ENCODE assay signal across 9 mouse cellular contexts in the genomic region with DNA sequence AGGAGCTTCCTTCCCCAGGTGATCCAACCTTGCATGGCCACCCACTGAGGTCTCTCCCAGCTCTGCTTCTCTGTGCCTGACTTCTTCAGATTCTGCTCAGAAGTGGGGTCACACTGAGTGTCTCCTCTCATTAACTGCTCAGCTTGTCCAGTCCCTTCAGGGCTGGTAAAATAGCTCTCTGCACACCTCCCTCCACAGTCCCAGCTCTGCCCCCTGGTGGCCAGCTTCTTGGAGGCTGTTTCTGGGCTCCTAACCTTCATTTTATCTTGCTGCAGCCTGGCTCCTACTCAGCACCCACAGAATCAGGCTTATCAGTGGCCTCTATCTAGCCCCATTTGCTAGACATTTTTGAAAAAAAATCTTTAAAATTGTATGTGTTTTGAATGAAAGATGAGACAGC. TPM values are rescaled to one million over a fixed set of nuclear protein-coding genes. Genes with fewer than 3 reads are reported as not detected.
A peak's percentile ranks its signal among the peaks of the same experiment; 100 is the strongest.
DNase-seq lines count a peak whose midpoint lies in the region; ATAC-seq lines count a peak whose summit lies in the region.
"Had no signal": no experiment of that assay in that cellular context is flagged by ENCODE, and none has a peak within 500 bp of the region (broad histone marks: within the 10 kb centered on the region; RNA-seq: fewer than 3 reads in every experiment).

No protein-coding gene starts in this region.

- H3K36me3 ChIP-seq in liver, embryonic 13.5 days = no peaks in the 10 kb centered on the region

- H3K27me3 ChIP-seq in liver, embryonic 13.5 days = peaks cover 13% of the 10 kb centered on the region

- H3K9me3 ChIP-seq in liver, embryonic 13.5 days (replicated peaks) = no peaks in the 10 kb centered on the region

- peak; percentile 50; the same call in 1 of the 2 replicates for ATAC-seq in cerebellum, adult (ENCODE audit: insufficient number of reproducible peaks, low FRiP score, low TSS enrichment)
- no peak for ATAC-seq in liver, embryonic 13.5 days (ENCODE audit: low read depth)
- no peak for ATAC-seq in erythroid progenitor cell, adult 5-6 weeks (replicated peaks; ENCODE audit: low FRiP score, poor library complexity, severe bottlenecking)

- DNase-seq in 3T3-L1 (ENCODE audit: low read depth, low spot score) (peak; percentile 74), ES-CJ7 (ENCODE audit: low read depth, low spot score) (peak; percentile 65)
- DNase-seq in forelimb bud, embryonic 11.5 days (ENCODE audit: low read depth, low spot score) = peak; percentile 46
- DNase-seq in kidney, adult 9 months = peak; percentile 67
- DNase-seq in liver, embryonic 13.5 days = peak; percentile 10
- DNase-seq in retina, embryonic 14.5 days (ENCODE audit: low spot score) = peak; percentile 79

- no peak overlapping the region for H3K4me3 ChIP-seq in liver, embryonic 13.5 days (replicated peaks)

- no peaks in the 10 kb centered on the region for H3K4me1 ChIP-seq in liver, embryonic 13.5 days (replicated peaks)

- no peak overlapping the region for H3K9ac ChIP-seq in liver, embryonic 13.5 days

- H3K27ac ChIP-seq in liver, embryonic 13.5 days = no peak overlapping the region

- H3K4me2 ChIP-seq in liver, embryonic 13.5 days = no peak overlapping the region

RNA-seq across cellular contexts. Expression of a gene that starts 6.4 kb away (rescaled TPM):
- not detected in 2 replicates for polyA plus RNA-seq in liver, embryonic 13.5 days (2015; fragmentation: Nextera tagmentation; extraction: Ambion mirVana)
- total RNA-seq in erythroid progenitor cell, adult 5-6 weeks (2015; ENCODE audit: low replicate concordance) = not detected in 2 replicates
- not detected in 2 replicates for total RNA-seq in erythroid progenitor cell, adult 5-6 weeks (2017; ENCODE audit: low replicate concordance)
- total RNA-seq: neutrophil, adult 5-6 weeks had no signal

RNA-seq across cellular contexts. Expression of a gene that starts 16.1 kb away (rescaled TPM):
- not detected in 2 replicates for polyA plus RNA-seq in liver, embryonic 13.5 days (2015; fragmentation: Nextera tagmentation; extraction: Ambion mirVana)
- total RNA-seq in erythroid progenitor cell, adult 5-6 weeks (2015; ENCODE audit: low replicate concordance) = not detected in 2 replicates
- total RNA-seq in erythroid progenitor cell, adult 5-6 weeks (2017; ENCODE audit: low replicate concordance) = not detected in 2 replicates
- total RNA-seq: neutrophil, adult 5-6 weeks had no signal

Comparison
In these comparisons a context has a peak if more than half of its experiments do, and no peak if none do; other contexts are left out.
1. DNase-seq: peak in every context shown above with its lines; median percentile 79 in retina, embryonic 14.5 days; 74 in 3T3-L1; 67 in kidney, adult 9 months; 65 in ES-CJ7; 46 in forelimb bud, embryonic 11.5 days; 10 in liver, embryonic 13.5 days.